Comparison of ENCODE assay signal across 8 mouse cellular contexts in genomic region chr1:87639724-87640123, GRCm38 (mm10). TPM values are rescaled to one million over a fixed set of nuclear protein-coding genes. Genes with fewer than 3 reads are reported as not detected.
DNase-seq lines count a peak whose midpoint lies in the region; ATAC-seq and TF ChIP-seq lines count a peak whose summit lies in the region.

No protein-coding gene starts in this region.

- H3K4me3 ChIP-seq in layer of hippocampus, adult 2 months: no peak overlapping the region
- H3K4me3 ChIP-seq in embryonic facial prominence, embryonic 13.5 days: no peak overlapping the region
- no peak overlapping the region for H3K4me3 ChIP-seq in intestine, embryonic 15.5 days (replicated peaks)
- no peak overlapping the region for H3K4me3 ChIP-seq in lung, postnatal 0 days (ENCODE audit: low read depth, low read length)

- intact Hi-C loops in left cerebral cortex, postnatal 36 days (cut with DNase I): no loop called here

- no peaks in the 10 kb centered on the region for H3K9me3 ChIP-seq in embryonic facial prominence, embryonic 13.5 days
- no peaks in the 10 kb centered on the region for H3K9me3 ChIP-seq in intestine, embryonic 15.5 days
- no peaks in the 10 kb centered on the region for H3K9me3 ChIP-seq in lung, postnatal 0 days (ENCODE audit: low read length)

- peak overlapping the region; percentile 75 for H3K27ac ChIP-seq in layer of hippocampus, adult 2 months
- H3K27ac ChIP-seq in embryonic facial prominence, embryonic 13.5 days: peak overlapping the region; percentile 35; the same call in 1 of the 2 replicates
- 0 out of 2 replicates have a peak overlapping the region, but pooled peaks have one; percentile 3 for H3K27ac ChIP-seq in intestine, embryonic 15.5 days
- H3K27ac ChIP-seq in lung, postnatal 0 days (ENCODE audit: low read length): peak overlapping the region; percentile 92

- ATAC-seq in embryonic facial prominence, embryonic 13.5 days (ENCODE audit: insufficient number of reproducible peaks, insufficient read depth, low FRiP score, low TSS enrichment, low read depth): no peak
- no peak for ATAC-seq in intestine, embryonic 15.5 days
- peak; percentile 56 for ATAC-seq in lung, postnatal 0 days
- ATAC-seq in CD4-positive, CD25-positive, alpha-beta regulatory T cell, adult 4 months: no peak

- H3K27me3 ChIP-seq in embryonic facial prominence, embryonic 13.5 days: no peaks in the 10 kb centered on the region
- no peaks in the 10 kb centered on the region for H3K27me3 ChIP-seq in intestine, embryonic 15.5 days (replicated peaks)
- no peaks in the 10 kb centered on the region for H3K27me3 ChIP-seq in lung, postnatal 0 days (replicated peaks; ENCODE audit: insufficient read depth, low read length)

- 0 out of 2 replicates have a peak, but pooled peaks have one; percentile 33 for TF ChIP-seq EP300 in lung, postnatal 0 days (IDR thresholded peaks at IDR 0.05)

- no peak overlapping the region for H3K4me2 ChIP-seq in embryonic facial prominence, embryonic 13.5 days
- no peak overlapping the region for H3K4me2 ChIP-seq in intestine, embryonic 15.5 days (replicated peaks)
- H3K4me2 ChIP-seq in lung, postnatal 0 days (replicated peaks; ENCODE audit: low read depth, low read length): no peak overlapping the region

- no peak for TF ChIP-seq CTCF in layer of hippocampus, adult 2 months (conservative IDR thresholded peaks at IDR 0.05)
- no peak for TF ChIP-seq CTCF in lung, postnatal 0 days (IDR thresholded peaks at IDR 0.05)

- H3K36me3 ChIP-seq in embryonic facial prominence, embryonic 13.5 days: no peaks in the 10 kb centered on the region
- H3K36me3 ChIP-seq in intestine, embryonic 15.5 days: no peaks in the 10 kb centered on the region
- H3K36me3 ChIP-seq in lung, postnatal 0 days (ENCODE audit: insufficient read depth, low read length): no peaks in the 10 kb centered on the region

- whole genome bisulfite sequencing in embryonic facial prominence, embryonic 13.5 days: 78% methylated on average over 8 of the region's 8 CpGs
- WGBS in intestine, embryonic 15.5 days: 82% methylated on average over 8 of the region's 8 CpGs
- WGBS in lung, postnatal 0 days: 58% methylated on average over 8 of the region's 8 CpGs

- H3K9ac ChIP-seq in embryonic facial prominence, embryonic 13.5 days: no peak overlapping the region
- H3K9ac ChIP-seq in intestine, embryonic 15.5 days: no peak overlapping the region
- H3K9ac ChIP-seq in lung, postnatal 0 days (replicated peaks; ENCODE audit: low read depth): 0 out of 2 replicates have a peak overlapping the region, but pooled peaks have one; percentile 19

- H3K4me1 ChIP-seq in embryonic facial prominence, embryonic 13.5 days: no peaks in the 10 kb centered on the region
- H3K4me1 ChIP-seq in intestine, embryonic 15.5 days (replicated peaks): no peaks in the 10 kb centered on the region
- H3K4me1 ChIP-seq in lung, postnatal 0 days (ENCODE audit: insufficient read depth, low read depth, low read length): peaks cover 4% of the 10 kb centered on the region; the same call in 1 of the 2 replicates

- no peak for DNase-seq in layer of hippocampus, adult 2 months (ENCODE audit: low spot score in 2 of 2)
- no peak for DNase-seq in layer of hippocampus, adult 18-20 months (ENCODE audit: low spot score in 2 of 2)
- DNase-seq in lung, postnatal 0 days (ENCODE audit: low spot score): peak; percentile 38
- no peak for DNase-seq in left cerebral cortex, postnatal 36 days (ENCODE audit: low spot score in 2 of 2)
- no peak for DNase-seq in layer of hippocampus, postnatal 14 days (ENCODE audit: low spot score in 2 of 2)

RNA-seq across cellular contexts. Expression of gene Inpp5d, which starts 19.6 kb away (rescaled TPM):
- 10 to 100 TPM; 14.1 to 21.0 TPM for total RNA-seq in layer of hippocampus, adult 2 months (2021)
- total RNA-seq in layer of hippocampus, adult 18-20 months (2021): 10 to 100 TPM; 13.6 to 16.8 TPM
- 3.6 and 5.9 TPM in 2 replicates for polyA plus RNA-seq in embryonic facial prominence, embryonic 13.5 days (2015; fragmentation: Nextera tagmentation; extraction: Ambion mirVana)
- 4.0 and 4.3 TPM in 2 replicates for polyA plus RNA-seq in intestine, embryonic 15.5 days (2015; fragmentation: Nextera tagmentation; extraction: Ambion mirVana)
- polyA plus RNA-seq in lung, postnatal 0 days (2015; fragmentation: Nextera tagmentation; extraction: Ambion mirVana): 13.5 and 13.6 TPM in 2 replicates
- 10 to 100 TPM; 19.8 to 20.5 TPM for total RNA-seq in left cerebral cortex, postnatal 36 days (2021)
- total RNA-seq in layer of hippocampus, postnatal 14 days (2021): 10 to 100 TPM; 21.0 to 21.3 TPM
- polyA plus RNA-seq in CD4-positive, CD25-positive, alpha-beta regulatory T cell, adult 4 months (2017; shearing (Covaris generic)): 100 to 1,000 TPM; 145 to 167 TPM

Comparison
In these comparisons a context has a peak if more than half of its experiments do, and no peak if none do; other contexts are left out.
1. H3K27ac ChIP-seq: peak in every context shown above with its lines; median percentile 92 in lung, postnatal 0 days; 75 in layer of hippocampus, adult 2 months; 35 in embryonic facial prominence, embryonic 13.5 days; 3 in intestine, embryonic 15.5 days.